Comparison of ENCODE assay signal across 8 mouse cellular contexts in the genomic region with DNA sequence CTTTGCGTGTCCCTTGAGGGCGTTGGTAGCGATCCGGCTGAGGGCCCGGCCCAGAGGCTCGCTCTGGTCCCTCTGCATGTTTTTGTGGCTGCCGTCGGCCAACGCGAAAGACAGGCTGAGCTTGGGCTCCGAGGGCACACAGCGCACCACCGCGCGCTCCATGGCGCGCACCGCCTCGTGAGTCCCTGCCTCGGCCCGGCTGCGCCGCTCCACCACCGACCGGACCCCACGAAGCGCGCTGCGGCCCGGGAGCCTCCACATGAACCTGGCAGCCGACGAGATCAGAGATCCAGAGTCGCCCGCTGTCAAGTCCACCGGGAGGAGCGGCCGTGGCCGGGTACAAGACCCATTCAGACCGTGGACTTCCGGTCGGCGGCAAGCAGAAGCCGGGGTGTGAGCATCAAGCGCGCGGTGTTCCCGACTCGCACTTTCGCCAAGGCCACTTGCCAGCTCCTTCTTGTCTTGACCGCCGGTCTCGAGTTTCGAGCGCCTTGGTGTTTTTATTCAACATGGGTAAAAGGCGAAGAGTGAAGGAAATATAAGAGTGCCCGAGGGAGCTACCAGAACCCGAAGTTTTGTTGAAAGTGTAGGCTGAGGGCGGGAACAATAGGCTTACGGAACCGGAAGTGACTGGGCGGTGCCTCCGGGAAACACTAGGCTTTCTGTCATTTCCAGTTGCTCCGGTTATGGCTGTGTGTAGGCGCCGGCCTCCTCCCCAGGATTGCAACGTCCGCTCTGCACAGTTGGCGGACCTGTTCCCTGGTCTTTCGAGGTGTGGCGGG. TPM values are rescaled to one million over a fixed set of nuclear protein-coding genes. Genes with fewer than 3 reads are reported as not detected.
DNase-seq lines count a peak whose midpoint lies in the region; ATAC-seq and TF ChIP-seq lines count a peak whose summit lies in the region.

Pde12 (minus strand) TSS at position 592 of the 782 bp plus-strand sequence.

- H3K36me3 ChIP-seq in hindbrain, embryonic 13.5 days, result peaks cover 18% of the 10 kb centered on the region

- H3K27ac ChIP-seq in hindbrain, embryonic 13.5 days, result peak within 1 kb of the TSS; percentile 93

- H3K4me1 ChIP-seq in hindbrain, embryonic 13.5 days (replicated peaks), result peaks cover 38% of the 10 kb centered on the region

- peak within 1 kb of the TSS; percentile 100 for H3K4me2 ChIP-seq in hindbrain, embryonic 13.5 days

- H3K9ac ChIP-seq in hindbrain, embryonic 13.5 days, result peak within 1 kb of the TSS; percentile 90

- peak within 1 kb of the TSS; percentile 98 for H3K4me3 ChIP-seq in hindbrain, embryonic 13.5 days

- in situ Hi-C loops in Patski (cut with MboI; ENCODE audit: low pct_unique_long_range_greater_than_20kb), result no loop called here

- H3K9me3 ChIP-seq in hindbrain, embryonic 13.5 days, result no peaks in the 10 kb centered on the region

- POLR2A ChIA-PET in Patski (lab: Charles Lee), result no interaction called here

- under 1% methylated on average over 70 of the region's 70 CpGs for WGBS in hindbrain, embryonic 13.5 days

- no peaks in the 10 kb centered on the region for H3K27me3 ChIP-seq in Patski
- H3K27me3 ChIP-seq in hindbrain, embryonic 13.5 days, result no peaks in the 10 kb centered on the region

- DNase-seq in Patski (ENCODE audit: low read depth, low spot score), result peak; percentile 79
- DNase-seq in cerebellum, postnatal 14 days, result peak; percentile 87 to 90
- DNase-seq in frontal cortex, postnatal 14 days (ENCODE audit: low spot score in 2 of 2), result peak; percentile 85 to 86
- peak; percentile 79 to 86 for DNase-seq in layer of hippocampus, postnatal 25 days (ENCODE audit: extremely low spot score in 1 of 2, low spot score in 1 of 2)
- peak; percentile 88 for DNase-seq in lung, postnatal 25 days (ENCODE audit: low spot score)
- DNase-seq in retina, embryonic 14.5 days (ENCODE audit: low spot score), result peak; percentile 94
- DNase-seq in thymus, postnatal 4 days, result peak; percentile 87

- CTCF ChIA-PET in Patski (lab: Charles Lee), result interaction anchor here (1.4 kb wide), 1 partner anchor 361 kb away, joined by 5 read pairs; no protein-coding TSS in a partner anchor

- no peak for TF ChIP-seq CTCF in Patski (IDR thresholded peaks at IDR 0.05)

- ATAC-seq in Patski, result peak; percentile 85
- peak; percentile 96 for ATAC-seq in hindbrain, embryonic 13.5 days (ENCODE audit: low FRiP score)

RNA-seq across cellular contexts. Expression of gene Pde12, which starts in this region (rescaled TPM):
- polyA plus RNA-seq in Patski (2021), result 8.6 TPM
- polyA plus RNA-seq in hindbrain, embryonic 13.5 days (2015; fragmentation: Nextera tagmentation; extraction: Ambion mirVana), result 11.8 and 11.9 TPM in 2 replicates
- total RNA-seq in layer of hippocampus, postnatal 25 days (2021), result 1 to 10 TPM; 7.6 to 8.0 TPM

Comparison
In these comparisons a context has a peak if more than half of its experiments do, and no peak if none do; other contexts are left out.
1. Peak in every context shown above with its lines: DNase-seq, ATAC-seq, H3K4me3 ChIP-seq and H3K27ac ChIP-seq.